Mouse (Mus musculus): Measurements from ENCODE around the gene Timm8a1. TPM values are rescaled to one million over a fixed set of nuclear protein-coding genes. Genes with fewer than 3 reads are reported as not detected.
A peak's percentile ranks its signal among the peaks of the same experiment; 100 is the strongest.

Gene Timm8a1
- total and polyA plus RNA-seq, 2 experiments = 3.6 to 39.0 TPM

DNA sequence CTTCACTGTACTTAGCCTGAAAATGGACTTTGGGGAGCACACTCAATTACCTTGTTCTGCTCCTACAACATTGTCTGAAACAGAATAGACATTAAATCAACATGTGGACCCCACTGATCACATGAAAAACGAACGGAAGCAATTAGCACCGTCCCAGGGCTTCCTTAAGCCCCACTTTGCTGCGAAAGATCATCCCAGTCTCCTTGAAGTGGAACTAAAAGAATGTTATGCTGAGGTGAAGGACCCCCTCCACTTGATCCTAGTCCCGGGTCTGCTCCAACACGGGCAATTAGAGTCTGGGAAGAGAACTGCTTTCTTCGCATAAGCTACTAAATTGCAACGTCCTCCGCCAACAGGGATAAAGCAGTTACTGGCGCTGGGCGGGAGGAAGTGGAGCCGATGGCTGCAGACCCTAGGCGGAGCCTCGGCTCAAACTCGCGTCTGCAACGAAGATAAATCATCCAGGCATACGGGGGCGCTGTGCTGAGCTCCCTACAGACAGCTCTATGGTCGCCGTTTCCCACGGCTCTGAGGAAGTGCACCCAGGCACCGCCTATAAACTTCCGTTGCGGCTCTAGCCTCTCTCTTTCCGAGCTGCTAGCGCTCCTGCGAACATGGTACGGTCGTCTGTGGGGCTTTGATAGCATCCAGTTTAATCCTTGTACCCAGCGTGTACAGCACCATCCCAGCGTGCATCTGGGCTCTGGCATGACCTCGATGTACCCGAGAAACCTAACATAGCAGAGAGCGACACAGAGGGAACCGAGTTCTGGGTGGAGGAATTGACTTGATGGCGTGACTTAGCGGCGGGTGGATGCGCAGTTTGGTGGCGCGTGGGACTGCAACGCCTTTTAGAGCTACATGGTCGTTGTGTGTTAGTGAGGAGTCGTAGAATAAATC lies 43.7 kb upstream of the Timm8a1 start, which contains the start of gene Rpl36a:
TSS of gene Rpl36a (plus strand) at position 552 of the 900 bp plus-strand sequence.
- peak; percentile 83 for DNase-seq (ENCODE audit: extremely low read depth, low read depth, low spot score)
- under 1% methylated on average over 45 of the region's 45 CpGs for WGBS
- H3K27ac ChIP-seq (replicated peaks; ENCODE audit: insufficient read depth, low read depth, low read length) = peak within 1 kb of the TSS; percentile 71
- peak within 1 kb of the TSS; percentile 73 for H3K4me3 ChIP-seq (ENCODE audit: insufficient read depth, low read depth, low read length)
- peak within 1 kb of the TSS; percentile 63 for H3K9ac ChIP-seq (ENCODE audit: low read depth, low read length)
- no peaks in the 10 kb centered on the region for H3K27me3 ChIP-seq (ENCODE audit: control insufficient read depth, insufficient read depth, low read length)
- H3K4me1 ChIP-seq (ENCODE audit: control insufficient read depth, insufficient read depth, low read length) = peaks cover 3% of the 10 kb centered on the region; the same call in 1 of the 2 replicates
- H3K79me2 ChIP-seq (ENCODE audit: control insufficient read depth, insufficient read depth, low read length) = no peaks in the 10 kb centered on the region
- peak; percentile 75 for TF ChIP-seq CTCF (IDR thresholded peaks at IDR 0.05; ENCODE audit: low read depth, low read length)
- TF ChIP-seq POLR2A (IDR thresholded peaks at IDR 0.05; ENCODE audit: extremely low read depth, insufficient read depth, low read length) = peak; percentile 73
- H3K36me3 ChIP-seq (ENCODE audit: control insufficient read depth, insufficient read depth, low read length) = peaks cover 13% of the 10 kb centered on the region

DNA sequence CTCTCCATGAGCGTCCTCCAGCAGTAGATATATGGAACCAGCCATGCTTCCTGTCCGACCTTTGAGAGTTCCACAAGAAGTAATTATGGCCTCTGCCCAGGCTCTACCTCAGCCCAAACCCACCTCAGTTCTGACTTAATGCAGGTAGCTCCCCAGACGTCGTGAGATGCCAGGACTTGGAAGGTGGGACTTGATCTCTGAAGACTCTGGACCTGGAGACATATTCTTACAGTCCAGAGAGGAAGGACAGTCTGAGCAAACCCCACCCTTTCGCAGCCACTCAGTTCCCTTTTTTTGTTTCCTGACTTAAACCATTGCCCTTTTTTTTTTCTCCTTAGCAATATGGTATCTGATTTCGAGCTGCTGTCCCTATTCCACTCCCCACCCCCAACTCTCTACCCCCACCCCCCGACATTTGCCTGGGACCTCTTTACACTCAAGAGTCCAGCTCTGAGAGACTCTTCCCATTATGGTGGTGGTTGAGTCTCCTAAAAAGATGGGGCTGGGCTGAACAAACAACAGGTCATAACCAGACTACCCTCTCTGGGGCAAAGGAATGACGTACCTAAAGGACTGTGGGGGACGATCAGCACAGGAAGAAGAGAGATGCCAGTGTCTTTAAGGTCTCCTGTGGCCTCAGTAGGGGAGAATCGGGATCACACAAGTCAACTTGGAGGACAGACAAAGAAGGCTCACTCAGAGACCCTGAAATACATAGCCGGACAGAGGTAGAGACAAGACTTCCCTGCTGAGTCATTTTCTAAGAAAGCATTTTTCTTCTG lies 41.4 kb upstream of the Timm8a1 start, which contains the start of gene Btk:
TSS of gene Btk (minus strand) at position 683 of the 782 bp plus-strand sequence.
- DNase-seq (ENCODE audit: extremely low read depth, low read depth, low spot score) = no peak
- 0 out of 2 replicates have a peak within 1 kb of the TSS, but pooled peaks have one; percentile 33 for H3K4me3 ChIP-seq (ENCODE audit: insufficient read depth, low read depth, low read length)
- H3K9ac ChIP-seq (ENCODE audit: low read depth, low read length) = no peak within 1 kb of the TSS
- TF ChIP-seq POLR2A (IDR thresholded peaks at IDR 0.05; ENCODE audit: extremely low read depth, insufficient read depth, low read length) (no peak), CTCF (IDR thresholded peaks at IDR 0.05; ENCODE audit: low read depth, low read length) (no peak)
- H3K36me3 ChIP-seq (ENCODE audit: control insufficient read depth, insufficient read depth, low read length) = peaks cover 8% of the 10 kb centered on the region
- 80% methylated on average over 11 of the region's 11 CpGs for WGBS
- peaks cover 3% of the 10 kb centered on the region; the same call in 1 of the 2 replicates for H3K4me1 ChIP-seq (ENCODE audit: control insufficient read depth, insufficient read depth, low read length)
- H3K27ac ChIP-seq (replicated peaks; ENCODE audit: insufficient read depth, low read depth, low read length) = no peak within 1 kb of the TSS; the same call in none of the 2 replicates
- no peaks in the 10 kb centered on the region for H3K79me2 ChIP-seq (ENCODE audit: control insufficient read depth, insufficient read depth, low read length)
- H3K27me3 ChIP-seq (ENCODE audit: control insufficient read depth, insufficient read depth, low read length) = no peaks in the 10 kb centered on the region

DNA sequence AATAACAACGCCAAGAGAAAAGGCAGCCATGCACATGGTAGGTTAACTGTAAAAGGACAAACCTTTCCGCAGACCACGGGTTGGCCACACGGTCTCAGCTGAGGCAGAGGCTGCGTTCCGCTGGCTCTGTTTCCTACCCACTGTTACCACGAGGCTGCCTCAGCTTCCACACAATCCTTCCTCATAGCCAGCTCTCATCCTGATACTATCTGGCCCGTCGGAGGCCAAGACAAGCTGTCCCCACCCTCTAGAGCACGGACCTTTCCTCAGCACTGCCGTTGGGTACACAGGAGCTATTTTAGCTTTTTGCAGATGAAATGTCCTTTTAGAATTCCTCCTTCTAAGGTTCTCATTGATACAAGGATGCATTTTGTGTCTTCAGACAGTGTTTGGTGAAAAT lies 40.6 kb upstream of the Timm8a1 start:
- Histone ChIP-seq H3K27me3 (ENCODE audit: control insufficient read depth, insufficient read depth, low read length) (no peaks in the 10 kb centered on the region), H3K27ac (replicated peaks; ENCODE audit: insufficient read depth, low read depth, low read length) (no peak overlapping the region; the same call in 1 of the 2 replicates), H3K4me3 (ENCODE audit: insufficient read depth, low read depth, low read length) (peak overlapping the region; percentile 33; the same call in 1 of the 2 replicates), H3K79me2 (ENCODE audit: control insufficient read depth, insufficient read depth, low read length) (no peaks in the 10 kb centered on the region), H3K9ac (ENCODE audit: low read depth, low read length) (no peak overlapping the region), H3K36me3 (ENCODE audit: control insufficient read depth, insufficient read depth, low read length) (no peaks in the 10 kb centered on the region; the same call in 1 of the 2 replicates), H3K4me1 (ENCODE audit: control insufficient read depth, insufficient read depth, low read length) (peaks cover 3% of the 10 kb centered on the region; the same call in 1 of the 2 replicates)
- WGBS = 89% methylated on average over 11 of the region's 11 CpGs
- TF ChIP-seq POLR2A (IDR thresholded peaks at IDR 0.05; ENCODE audit: extremely low read depth, insufficient read depth, low read length) (no peak), CTCF (IDR thresholded peaks at IDR 0.05; ENCODE audit: low read depth, low read length) (no peak)
- no peak for DNase-seq (ENCODE audit: extremely low read depth, low read depth, low spot score)

DNA sequence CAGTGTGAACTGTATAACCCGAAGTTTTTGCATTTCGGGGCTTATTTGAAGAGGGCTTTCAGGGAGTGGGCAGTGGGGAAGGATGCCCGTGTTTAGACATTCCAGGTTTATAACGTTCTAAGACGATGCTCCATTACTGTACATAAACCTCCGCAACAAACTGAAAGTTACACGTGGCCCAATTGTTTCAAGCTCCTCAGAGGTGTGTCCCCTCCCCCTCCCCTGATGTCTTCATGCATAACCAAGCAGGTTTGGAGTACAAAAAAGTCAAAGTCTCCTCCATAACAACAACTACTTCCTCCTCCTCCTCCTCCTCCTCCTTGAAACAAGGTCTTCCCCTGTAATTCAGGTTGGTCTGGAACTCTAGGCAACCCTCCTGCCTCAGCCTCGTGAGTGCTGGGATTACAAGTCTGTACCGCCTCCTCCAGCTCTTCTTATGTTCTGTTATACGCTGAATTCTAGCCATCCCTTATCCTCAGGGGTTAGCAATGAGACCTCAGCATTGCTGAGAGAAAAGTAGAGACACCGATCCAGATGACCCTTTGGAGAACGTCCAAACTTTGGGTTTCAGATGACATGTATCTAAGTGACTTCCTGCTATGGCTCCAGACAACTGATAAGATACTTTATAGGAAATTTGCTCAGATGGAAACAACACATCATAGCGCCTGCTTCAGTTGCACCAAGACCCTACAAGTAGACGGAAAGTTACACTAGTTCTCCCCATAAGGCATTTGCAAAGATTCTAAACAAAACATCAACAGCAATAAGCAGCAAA lies 39.1 kb upstream of the Timm8a1 start:
- H3K27me3 ChIP-seq (ENCODE audit: control insufficient read depth, insufficient read depth, low read length) = no peaks in the 10 kb centered on the region
- TF ChIP-seq CTCF (IDR thresholded peaks at IDR 0.05; ENCODE audit: low read depth, low read length) (no peak), POLR2A (IDR thresholded peaks at IDR 0.05; ENCODE audit: extremely low read depth, insufficient read depth, low read length) (no peak)
- no peaks in the 10 kb centered on the region for H3K79me2 ChIP-seq (ENCODE audit: control insufficient read depth, insufficient read depth, low read length)
- no peak overlapping the region for H3K27ac ChIP-seq (replicated peaks; ENCODE audit: insufficient read depth, low read depth, low read length)
- H3K4me1 ChIP-seq (ENCODE audit: control insufficient read depth, insufficient read depth, low read length) = no peaks in the 10 kb centered on the region; the same call in 1 of the 2 replicates
- H3K4me3 ChIP-seq (ENCODE audit: insufficient read depth, low read depth, low read length) = no peak overlapping the region
- WGBS = 78% methylated on average over 14 of the region's 14 CpGs
- DNase-seq (ENCODE audit: extremely low read depth, low read depth, low spot score) = no peak
- H3K36me3 ChIP-seq (ENCODE audit: control insufficient read depth, insufficient read depth, low read length) = no peaks in the 10 kb centered on the region
- no peak overlapping the region for H3K9ac ChIP-seq (ENCODE audit: low read depth, low read length)

DNA sequence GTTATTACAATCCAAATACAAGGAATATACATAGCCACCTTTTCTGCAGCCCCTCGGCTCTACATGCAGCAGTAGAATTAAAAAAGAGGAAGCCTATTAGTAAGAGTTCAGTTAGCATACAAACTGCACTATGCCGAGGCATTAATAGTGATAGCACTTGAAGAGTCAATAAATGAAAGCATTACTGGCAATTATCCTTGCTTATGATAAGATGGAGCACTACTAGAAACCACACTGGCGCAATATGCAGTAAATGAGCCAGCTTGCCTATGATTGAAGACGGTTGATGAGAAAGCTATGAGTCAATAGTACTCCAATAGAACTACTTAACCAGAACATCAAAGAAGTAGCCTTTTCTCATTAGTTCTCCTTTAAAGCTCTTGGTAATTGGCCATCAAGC lies 36.2 kb upstream of the Timm8a1 start:
- Histone ChIP-seq H3K27me3 (ENCODE audit: control insufficient read depth, insufficient read depth, low read length) (no peaks in the 10 kb centered on the region), H3K4me3 (ENCODE audit: insufficient read depth, low read depth, low read length) (no peak overlapping the region), H3K79me2 (ENCODE audit: control insufficient read depth, insufficient read depth, low read length) (no peaks in the 10 kb centered on the region), H3K36me3 (ENCODE audit: control insufficient read depth, insufficient read depth, low read length) (no peaks in the 10 kb centered on the region), H3K9ac (ENCODE audit: low read depth, low read length) (no peak overlapping the region), H3K4me1 (ENCODE audit: control insufficient read depth, insufficient read depth, low read length) (no peaks in the 10 kb centered on the region), H3K27ac (replicated peaks; ENCODE audit: insufficient read depth, low read depth, low read length) (no peak overlapping the region)
- TF ChIP-seq CTCF (IDR thresholded peaks at IDR 0.05; ENCODE audit: low read depth, low read length) (no peak), POLR2A (IDR thresholded peaks at IDR 0.05; ENCODE audit: extremely low read depth, insufficient read depth, low read length) (no peak)
- 84% methylated on average over 4 of the region's 4 CpGs for WGBS
- no peak for DNase-seq (ENCODE audit: extremely low read depth, low read depth, low spot score)
